In the genomic region with DNA sequence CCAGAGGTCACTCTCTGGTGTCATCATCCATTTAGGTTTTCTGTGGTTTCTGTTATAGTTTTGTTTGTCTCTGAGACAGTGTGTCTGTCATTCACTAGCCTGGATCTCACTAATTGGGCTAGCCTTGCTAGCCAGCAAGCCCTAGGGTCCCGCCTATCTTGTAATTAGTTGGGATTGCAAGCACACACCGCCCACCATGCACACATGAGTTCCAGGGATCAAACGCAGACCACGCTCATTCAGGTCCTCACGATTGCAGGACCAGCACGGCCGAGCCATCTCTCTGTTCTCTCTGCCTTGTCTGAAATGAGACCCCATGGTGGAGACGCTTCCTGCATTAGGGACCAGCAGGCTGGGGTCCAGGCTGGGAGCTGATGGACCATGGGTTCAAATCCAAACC, we compare ENCODE assay signal across 15 mouse cellular contexts.
"Had no signal": no experiment of that assay in that cellular context is flagged by ENCODE, and none has a peak within 500 bp of the region (broad histone marks: within the 10 kb centered on the region; RNA-seq: fewer than 3 reads in every experiment).

No protein-coding gene starts in this region.

- H3K4me2 ChIP-seq: lung, embryonic 14.5 days; midbrain, embryonic 11.5 days; midbrain, embryonic 13.5 days; midbrain, embryonic 15.5 days; neural tube, embryonic 12.5 days; stomach, embryonic 15.5 days had no signal

- H3K27ac ChIP-seq: macrophage; midbrain, embryonic 13.5 days; midbrain, embryonic 15.5 days; neural tube, embryonic 12.5 days; stomach, embryonic 15.5 days; stomach, postnatal 0 days had no signal

- H3K27me3 ChIP-seq: megakaryocyte, embryonic 14.5 days; midbrain, embryonic 13.5 days; midbrain, embryonic 15.5 days; neural tube, embryonic 12.5 days; stomach, embryonic 15.5 days had no signal

- ATAC-seq: midbrain, embryonic 13.5 days; midbrain, embryonic 15.5 days had no signal

- H3K4me1 ChIP-seq: megakaryocyte, embryonic 14.5 days; neural tube, embryonic 12.5 days; stomach, embryonic 15.5 days had no signal

- DNase-seq: lung, adult 18-20 months; lung, embryonic 14.5 days; lung, postnatal 10 days; lung, postnatal 36 days; right cerebral cortex, postnatal 14 days; thymus, adult 2 months; thymus, postnatal 36 days had no signal

- H3K4me3 ChIP-seq: megakaryocyte, embryonic 14.5 days; midbrain, embryonic 13.5 days; midbrain, embryonic 15.5 days; neural tube, embryonic 12.5 days; stomach, embryonic 15.5 days had no signal

- H3K36me3 ChIP-seq: midbrain, embryonic 13.5 days; midbrain, embryonic 15.5 days; neural tube, embryonic 12.5 days; stomach, embryonic 15.5 days had no signal

- H3K9ac ChIP-seq: lung, embryonic 14.5 days; midbrain, embryonic 13.5 days; midbrain, embryonic 15.5 days; neural tube, embryonic 12.5 days; stomach, embryonic 15.5 days had no signal

- H3K9me3 ChIP-seq: midbrain, embryonic 13.5 days; midbrain, embryonic 15.5 days; neural tube, embryonic 12.5 days; stomach, embryonic 15.5 days had no signal
